Mouse (Mus musculus): ENCODE results near the gene Fdx1l. TPM values are rescaled to one million over a fixed set of nuclear protein-coding genes. Genes with fewer than 3 reads are reported as not detected.
A peak's percentile ranks its signal among the peaks of the same experiment; 100 is the strongest.

Fdx1l gene
- 70.9 and 95.6 TPM in 2 replicates for total RNA-seq (2014; rRNA removed)
- polyA plus RNA-seq (2015; fragmentation: Nextera tagmentation; extraction: Ambion mirVana): 83.9 and 86.5 TPM in 2 replicates

DNA sequence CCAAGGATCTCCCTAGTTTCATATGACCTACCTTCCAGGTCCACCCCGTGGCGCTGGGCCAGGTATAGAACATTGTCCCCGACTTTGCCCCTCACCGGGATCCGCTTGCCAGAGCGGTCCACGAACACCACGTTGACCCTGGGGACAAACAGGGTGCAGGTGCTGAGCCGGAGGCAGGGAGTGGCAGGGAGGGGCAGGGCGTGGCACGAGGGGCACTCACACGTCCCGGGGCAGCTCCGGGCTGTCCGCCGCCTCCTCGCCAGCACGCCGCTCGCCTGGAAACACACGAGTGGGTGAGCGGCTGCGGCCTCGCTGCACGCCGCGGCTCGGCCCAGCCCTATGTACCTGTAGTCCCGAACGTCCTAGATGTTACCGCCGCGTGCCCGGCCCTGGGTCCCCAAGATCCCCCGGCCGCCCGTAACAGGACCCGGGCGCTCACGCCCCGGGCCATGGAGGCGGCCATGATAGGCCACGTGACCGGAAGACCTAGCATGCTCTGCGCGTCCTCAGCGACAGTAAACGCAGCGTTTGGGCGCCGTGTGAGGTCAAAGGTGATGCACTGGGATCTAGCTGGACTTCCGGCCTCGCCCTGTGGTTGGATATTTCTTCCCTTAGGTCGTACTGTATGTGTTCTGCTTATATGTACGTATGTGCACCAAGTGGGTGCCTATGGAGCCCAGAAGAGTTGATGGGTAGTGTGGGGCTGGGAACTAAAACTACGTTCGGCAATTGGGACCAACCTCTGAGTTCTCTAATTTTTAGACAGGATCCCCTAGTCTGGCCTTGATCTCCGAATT lies at the start of gene Fdx1l, which contains the start of gene Gm49373:
Gene Fdx1l, minus strand, starts transcription at position 571 of the 797 bp plus-strand sequence.
Gene Gm49373, minus strand, starts transcription at position 53 of the 797 bp plus-strand sequence.
- ATAC-seq (peak; percentile 94), DNase-seq (ENCODE audit: low spot score) (peak; percentile 95)
- Histone ChIP-seq H3K9ac (replicated peaks; ENCODE audit: low read length) (peak within 1 kb of the TSS; percentile 88), H3K9me3 (ENCODE audit: low read length) (no peaks in the 10 kb centered on the region), H3K4me2 (ENCODE audit: low read depth, low read length) (peak within 1 kb of the TSS; percentile 99), H3K36me3 (ENCODE audit: insufficient read depth, low read length) (peaks cover 12% of the 10 kb centered on the region; the same call in 1 of the 2 replicates), H3K27me3 (ENCODE audit: insufficient read depth, low read length) (no peaks in the 10 kb centered on the region), H3K4me3 (ENCODE audit: low read length) (peak within 1 kb of the TSS; percentile 84), H3K4me1 (ENCODE audit: insufficient read depth, low read length) (peaks cover 15% of the 10 kb centered on the region; the same call in 1 of the 2 replicates), H3K27ac (peak within 1 kb of the TSS; percentile 77)
- TF ChIP-seq CTCF (IDR thresholded peaks at IDR 0.05; ENCODE audit: low read depth): no peak
- WGBS: 3% methylated on average over 58 of the region's 58 CpGs

DNA sequence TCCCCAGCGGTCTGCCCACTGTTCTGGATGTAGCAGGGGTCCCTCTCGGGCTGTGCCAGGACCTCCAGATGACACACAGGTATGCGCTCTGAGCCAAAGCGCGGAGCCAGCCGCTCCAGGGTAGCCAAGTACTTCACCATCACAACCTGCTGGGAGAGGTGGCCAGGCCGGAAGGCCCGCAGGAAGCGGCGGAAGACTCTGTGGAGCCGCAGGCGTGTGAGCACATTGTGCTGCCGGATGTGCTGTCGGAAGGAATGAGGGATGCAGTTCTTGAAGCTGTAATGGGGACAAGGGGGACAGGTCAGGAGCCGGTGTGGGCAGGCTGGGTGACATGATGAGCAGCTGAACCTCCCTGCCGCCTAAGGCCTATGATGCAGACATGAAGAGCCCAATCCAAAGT lies 48.1 kb upstream of the Fdx1l start:
- Histone ChIP-seq H3K9ac (replicated peaks; ENCODE audit: low read length) (no peak overlapping the region), H3K27me3 (ENCODE audit: insufficient read depth, low read length) (no peaks in the 10 kb centered on the region), H3K4me1 (ENCODE audit: insufficient read depth, low read length) (no peaks in the 10 kb centered on the region), H3K4me2 (ENCODE audit: low read depth, low read length) (no peak overlapping the region), H3K9me3 (ENCODE audit: low read length) (no peaks in the 10 kb centered on the region), H3K36me3 (ENCODE audit: insufficient read depth, low read length) (peaks cover 28% of the 10 kb centered on the region; the same call in 1 of the 2 replicates), H3K27ac (no peak overlapping the region), H3K4me3 (ENCODE audit: low read length) (no peak overlapping the region)
- no peak for ATAC-seq
- no peak for TF ChIP-seq CTCF (IDR thresholded peaks at IDR 0.05; ENCODE audit: low read depth)
- no peak for DNase-seq (ENCODE audit: low spot score)
- 90% methylated on average over 16 of the region's 16 CpGs for WGBS

DNA sequence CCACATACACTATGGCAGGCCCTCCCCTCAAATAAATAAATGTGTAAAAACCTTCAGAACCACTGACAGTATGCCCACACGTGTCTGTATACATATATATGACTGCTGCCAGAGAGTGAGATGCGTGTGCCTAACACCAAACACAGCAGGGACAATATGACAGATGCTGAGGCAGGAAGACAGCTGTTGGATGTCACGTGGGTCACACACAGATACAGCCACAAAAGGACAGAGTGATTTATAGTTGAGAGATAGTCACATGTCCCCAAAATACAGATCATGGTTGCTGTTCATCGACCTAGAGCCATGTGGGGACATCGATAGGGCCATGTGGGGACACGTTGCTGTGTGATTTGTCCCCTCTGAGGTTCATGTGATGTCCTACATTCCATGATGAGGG lies 43.7 kb upstream of the Fdx1l start:
- ATAC-seq: no peak
- no peak overlapping the region for H3K9ac ChIP-seq (replicated peaks; ENCODE audit: low read length)
- 73% methylated on average over 6 of the region's 6 CpGs for WGBS

DNA sequence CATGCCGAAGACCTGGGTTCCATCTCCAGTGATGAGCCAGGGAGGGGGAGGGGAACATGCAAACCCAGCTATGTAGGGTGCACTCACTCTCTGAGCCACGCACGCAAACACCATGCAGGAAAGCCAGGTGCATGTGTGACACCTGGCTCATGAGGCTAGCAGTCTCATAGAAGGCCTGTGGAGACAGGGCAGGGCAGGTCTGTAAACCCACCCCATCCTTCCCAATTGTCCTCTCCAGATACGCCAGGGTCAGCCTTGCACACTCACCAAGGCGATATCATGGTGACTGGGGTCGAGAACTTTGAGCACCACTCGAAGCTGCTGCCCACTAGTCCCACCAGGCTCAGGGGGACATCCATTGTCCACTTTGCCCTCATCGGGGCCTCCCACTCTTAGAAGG lies 41.7 kb upstream of the Fdx1l start:
- no peaks in the 10 kb centered on the region for H3K27me3 ChIP-seq (ENCODE audit: insufficient read depth, low read length)
- H3K4me2 ChIP-seq (ENCODE audit: low read depth, low read length): no peak overlapping the region
- WGBS: 90% methylated on average over 8 of the region's 8 CpGs
- ATAC-seq (no peak), DNase-seq (ENCODE audit: low spot score) (no peak)
- no peak overlapping the region for H3K9ac ChIP-seq (replicated peaks; ENCODE audit: low read length)
- no peak overlapping the region for H3K4me3 ChIP-seq (ENCODE audit: low read length)
- TF ChIP-seq CTCF (IDR thresholded peaks at IDR 0.05; ENCODE audit: low read depth): no peak
- no peaks in the 10 kb centered on the region for H3K9me3 ChIP-seq (ENCODE audit: low read length)
- H3K27ac ChIP-seq: no peak overlapping the region
- H3K36me3 ChIP-seq (ENCODE audit: insufficient read depth, low read length): no peaks in the 10 kb centered on the region
- no peaks in the 10 kb centered on the region for H3K4me1 ChIP-seq (ENCODE audit: insufficient read depth, low read length)

More for the DNA sequence above, 43.7 kb upstream of the Fdx1l start:
- no peak for DNase-seq (ENCODE audit: low spot score)
- Histone ChIP-seq H3K4me3 (ENCODE audit: low read length) (no peak overlapping the region), H3K4me1 (ENCODE audit: insufficient read depth, low read length) (no peaks in the 10 kb centered on the region), H3K27me3 (ENCODE audit: insufficient read depth, low read length) (no peaks in the 10 kb centered on the region), H3K9me3 (ENCODE audit: low read length) (no peaks in the 10 kb centered on the region), H3K36me3 (ENCODE audit: insufficient read depth, low read length) (peaks cover 12% of the 10 kb centered on the region; the same call in 1 of the 2 replicates), H3K4me2 (ENCODE audit: low read depth, low read length) (no peak overlapping the region), H3K27ac (no peak overlapping the region)
- TF ChIP-seq CTCF (IDR thresholded peaks at IDR 0.05; ENCODE audit: low read depth): no peak

DNA sequence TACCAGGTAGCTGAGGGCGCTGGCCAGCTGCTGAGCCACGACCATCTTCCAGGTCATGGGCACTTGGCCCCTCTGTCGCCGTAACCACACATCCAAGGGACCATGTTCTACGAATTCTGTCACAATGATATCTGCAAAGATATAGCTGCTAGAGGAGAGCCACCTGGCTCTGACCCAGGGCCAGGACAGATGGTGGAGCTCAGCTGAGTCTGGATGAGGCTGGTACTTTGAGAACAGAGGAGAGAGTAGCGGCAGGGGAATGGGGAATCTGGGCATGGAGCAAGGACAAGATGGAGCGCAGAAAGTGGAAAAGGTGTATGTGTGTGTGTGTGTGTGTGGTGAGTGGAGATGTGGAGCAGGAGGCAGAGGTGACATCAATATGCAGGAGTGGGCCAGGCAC lies 40.8 kb upstream of the Fdx1l start:
- Histone ChIP-seq H3K9ac (replicated peaks; ENCODE audit: low read length) (no peak overlapping the region), H3K36me3 (ENCODE audit: insufficient read depth, low read length) (no peaks in the 10 kb centered on the region), H3K4me2 (ENCODE audit: low read depth, low read length) (no peak overlapping the region), H3K4me3 (ENCODE audit: low read length) (no peak overlapping the region), H3K9me3 (ENCODE audit: low read length) (no peaks in the 10 kb centered on the region), H3K27me3 (ENCODE audit: insufficient read depth, low read length) (no peaks in the 10 kb centered on the region), H3K27ac (no peak overlapping the region), H3K4me1 (ENCODE audit: insufficient read depth, low read length) (no peaks in the 10 kb centered on the region)
- ATAC-seq (no peak), DNase-seq (ENCODE audit: low spot score) (no peak)
- TF ChIP-seq CTCF (IDR thresholded peaks at IDR 0.05; ENCODE audit: low read depth): no peak
- 85% methylated on average over 7 of the region's 7 CpGs for WGBS

GRCm38 (mm10) chr9:21113751-21114150 lies 40.3 kb upstream of the Fdx1l start:
- Histone ChIP-seq H3K4me3 (ENCODE audit: low read length) (no peak overlapping the region), H3K4me1 (ENCODE audit: insufficient read depth, low read length) (no peaks in the 10 kb centered on the region), H3K36me3 (ENCODE audit: insufficient read depth, low read length) (0 out of 2 replicates have a peak, but pooled peaks cover 4% of the 10 kb centered on the region), H3K9me3 (ENCODE audit: low read length) (no peaks in the 10 kb centered on the region), H3K4me2 (ENCODE audit: low read depth, low read length) (no peak overlapping the region), H3K9ac (replicated peaks; ENCODE audit: low read length) (no peak overlapping the region), H3K27me3 (ENCODE audit: insufficient read depth, low read length) (no peaks in the 10 kb centered on the region), H3K27ac (no peak overlapping the region)
- DNase-seq (ENCODE audit: low spot score) (no peak), ATAC-seq (no peak)
- WGBS: 90% methylated on average over 6 of the region's 6 CpGs
- no peak for TF ChIP-seq CTCF (IDR thresholded peaks at IDR 0.05; ENCODE audit: low read depth)

Measured in hindbrain, postnatal 0 days (tissue).